Mouse (Mus musculus): ENCODE data around the gene Nfkbiz. TPM values are rescaled to one million over a fixed set of nuclear protein-coding genes. Genes with fewer than 3 reads are reported as not detected.

Nfkbiz gene
- total RNA-seq, 2 experiments from 2014 or later = 2.6 to 2.8 TPM

- intact Hi-C loops (cut with DNase I) = no loop called here
- no peak for DNase-seq (ENCODE audit: extremely low spot score in 1 of 2, low spot score in 2 of 2)
Observed at GRCm38 (mm10) chr16:55814686-55815085, 24.0 kb downstream of the Nfkbiz start.

DNA sequence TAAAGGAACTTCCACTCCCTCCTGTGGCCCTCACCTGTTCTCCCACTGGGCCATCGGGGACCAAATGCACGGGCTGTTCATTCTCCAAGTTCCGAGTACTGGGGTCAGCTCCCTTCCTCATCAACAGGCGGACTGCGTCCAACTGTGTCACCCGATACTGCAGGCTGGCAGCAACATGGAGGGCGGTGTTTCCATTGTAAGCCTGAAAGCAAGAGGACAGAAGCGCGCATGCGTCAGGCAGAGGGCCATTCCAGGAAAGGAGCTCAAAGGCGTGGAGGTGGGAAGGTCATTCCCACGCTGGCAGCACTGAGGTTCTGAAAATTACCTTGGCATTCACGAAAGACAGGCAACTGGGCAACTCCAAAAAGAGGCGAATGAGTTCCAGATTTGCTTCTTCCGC is 24.8 kb downstream of the Nfkbiz start:
- DNase-seq (ENCODE audit: extremely low spot score in 1 of 2, low spot score in 2 of 2) = no peak
- intact Hi-C loops (cut with DNase I) = no loop called here

- intact Hi-C loops (cut with DNase I) = no loop called here
- no peak for DNase-seq (ENCODE audit: extremely low spot score in 1 of 2, low spot score in 2 of 2)
Observed at GRCm38 (mm10) chr16:55811792-55812191, 26.9 kb downstream of the Nfkbiz start.

- intact Hi-C loops (cut with DNase I) = no loop called here
- no peak for DNase-seq (ENCODE audit: extremely low spot score in 1 of 2, low spot score in 2 of 2)
Observed at GRCm38 (mm10) chr16:55809779-55810514, 28.8 kb downstream of the Nfkbiz start.

GRCm38 (mm10) chr16:55809345-55809744 is 29.4 kb downstream of the Nfkbiz start:
- no peak for DNase-seq (ENCODE audit: extremely low spot score in 1 of 2, low spot score in 2 of 2)
- intact Hi-C loops (cut with DNase I) = no loop called here

- DNase-seq (ENCODE audit: extremely low spot score in 1 of 2, low spot score in 2 of 2) = no peak
- intact Hi-C loops (cut with DNase I) = no loop called here
Observed at GRCm38 (mm10) chr16:55807505-55807932, 31.2 kb downstream of the Nfkbiz start.

DNA sequence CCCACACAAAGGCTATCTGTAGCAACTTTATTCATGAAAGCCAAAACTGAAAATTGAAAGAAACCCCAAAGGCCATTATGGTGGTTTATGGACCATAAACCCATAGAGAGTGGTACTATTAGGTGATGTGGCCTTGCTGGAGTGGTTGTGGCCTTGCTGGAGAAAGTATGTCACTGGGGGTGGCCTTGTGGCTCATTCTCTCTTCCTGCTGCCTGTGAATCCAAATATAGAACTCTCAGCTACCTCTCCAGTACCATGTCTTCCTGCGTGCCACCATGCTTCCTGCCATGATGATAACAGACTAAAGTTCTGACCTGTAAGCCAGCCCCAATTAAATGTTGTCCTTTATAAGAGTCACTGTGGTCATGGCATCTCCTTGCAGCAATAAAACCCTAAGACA is 33.9 kb downstream of the Nfkbiz start:
- intact Hi-C loops (cut with DNase I) = no loop called here
- no peak for DNase-seq (ENCODE audit: extremely low spot score in 1 of 2, low spot score in 2 of 2)

GRCm38 (mm10) chr16:55801629-55802028 is 37.1 kb downstream of the Nfkbiz start:
- no peak for DNase-seq (ENCODE audit: extremely low spot score in 1 of 2, low spot score in 2 of 2)
- intact Hi-C loops (cut with DNase I) = no loop called here

DNA sequence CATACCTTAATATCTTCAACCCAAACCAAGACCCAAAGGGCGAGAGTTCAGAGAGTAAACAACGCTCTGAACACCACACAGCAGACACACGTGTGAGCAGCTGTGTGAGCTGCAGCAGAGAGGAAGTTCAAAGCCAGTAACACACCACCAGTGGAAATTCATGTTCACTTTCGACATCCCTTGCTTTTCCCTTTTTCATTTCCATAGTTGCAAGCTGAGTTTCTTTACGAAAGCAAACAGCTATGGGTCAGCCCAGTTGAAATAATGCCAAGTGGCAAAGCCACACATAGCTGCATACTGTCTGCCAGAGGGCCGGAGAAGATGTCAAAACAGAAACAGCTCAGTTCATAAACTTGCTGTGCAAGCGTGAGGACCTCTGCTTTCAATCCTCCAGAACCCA is 39.9 kb downstream of the Nfkbiz start:
- DNase-seq (ENCODE audit: extremely low spot score in 1 of 2, low spot score in 2 of 2) = no peak
- intact Hi-C loops (cut with DNase I) = no loop called here

DNA sequence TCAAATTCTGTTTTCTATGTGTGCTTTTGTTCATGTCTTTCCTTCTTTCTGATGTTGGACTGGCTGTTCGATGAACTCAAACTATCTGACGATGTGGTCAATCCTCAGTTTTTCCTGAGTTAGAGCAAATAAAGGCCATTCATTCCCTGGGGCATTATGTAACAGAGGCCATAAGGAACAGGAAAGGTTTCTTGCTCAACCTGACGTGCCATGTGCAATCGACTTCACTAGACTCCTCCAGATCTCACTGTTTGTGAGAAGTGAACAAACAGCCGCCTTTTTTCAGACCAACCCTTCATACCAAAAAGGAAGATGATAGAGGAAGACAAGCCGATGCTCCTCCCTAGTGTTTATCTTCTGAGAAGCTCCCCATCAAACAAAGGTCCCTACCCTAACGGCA is 48.4 kb downstream of the Nfkbiz start:
- no peak for DNase-seq (ENCODE audit: extremely low spot score in 1 of 2, low spot score in 2 of 2)
- intact Hi-C loops (cut with DNase I) = no loop called here

GRCm38 (mm10) chr16:55789291-55789690 is 49.4 kb downstream of the Nfkbiz start:
- no peak for DNase-seq (ENCODE audit: extremely low spot score in 1 of 2, low spot score in 2 of 2)
- intact Hi-C loops (cut with DNase I) = no loop called here

- no peak for DNase-seq (ENCODE audit: extremely low spot score in 1 of 2, low spot score in 2 of 2)
- intact Hi-C loops (cut with DNase I) = no loop called here
Observed at GRCm38 (mm10) chr16:55788671-55789070, 50.0 kb downstream of the Nfkbiz start.

GRCm38 (mm10) chr16:55787385-55788072 is 51.2 kb downstream of the Nfkbiz start:
- no peak for DNase-seq (ENCODE audit: extremely low spot score in 1 of 2, low spot score in 2 of 2)
- intact Hi-C loops (cut with DNase I) = no loop called here

- intact Hi-C loops (cut with DNase I) = no loop called here
Observed at GRCm38 (mm10) chr16:55784379-55784778, 54.3 kb downstream of the Nfkbiz start.

GRCm38 (mm10) chr16:55783923-55784322 is 54.8 kb downstream of the Nfkbiz start:
- intact Hi-C loops (cut with DNase I) = no loop called here
- no peak for DNase-seq (ENCODE audit: extremely low spot score in 1 of 2, low spot score in 2 of 2)

More at GRCm38 (mm10) chr16:55784379-55784778, 54.3 kb downstream of the Nfkbiz start:
- DNase-seq (ENCODE audit: extremely low spot score in 1 of 2, low spot score in 2 of 2) = no peak

GRCm38 (mm10) chr16:55782911-55783310 is 55.8 kb downstream of the Nfkbiz start:
- no peak for DNase-seq (ENCODE audit: extremely low spot score in 1 of 2, low spot score in 2 of 2)
- intact Hi-C loops (cut with DNase I) = no loop called here

- no peak for DNase-seq (ENCODE audit: extremely low spot score in 1 of 2, low spot score in 2 of 2)
- intact Hi-C loops (cut with DNase I) = no loop called here
Observed at GRCm38 (mm10) chr16:55781809-55782208, 56.9 kb downstream of the Nfkbiz start.

DNA sequence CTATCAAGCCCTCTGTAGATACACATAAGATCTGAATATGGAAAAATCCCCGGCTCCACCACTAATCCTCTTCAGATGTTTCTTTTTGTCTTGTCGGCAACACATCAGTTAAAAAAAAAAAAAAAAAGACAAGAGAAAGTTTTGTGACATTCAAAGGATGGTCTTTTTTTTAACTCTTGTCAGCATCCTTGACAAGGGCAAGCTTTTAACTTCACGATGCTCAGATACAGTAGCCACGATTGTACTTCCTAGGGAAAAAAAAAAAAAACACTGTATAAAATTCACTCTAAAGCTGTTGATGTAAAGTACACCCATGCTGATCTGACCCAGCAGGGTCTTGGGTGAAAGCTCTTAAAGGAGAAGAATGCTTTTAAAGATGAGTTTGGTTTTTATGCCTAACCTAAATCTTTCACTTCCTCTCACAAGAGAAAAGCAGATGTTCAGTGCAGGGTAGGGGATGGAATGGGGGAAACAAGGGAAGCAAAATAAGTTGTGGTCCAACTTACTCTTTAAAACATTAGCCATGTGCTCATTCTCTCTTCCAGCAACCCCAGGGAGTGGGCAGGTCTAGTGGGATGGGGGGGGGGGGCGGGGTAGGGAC is 57.6 kb downstream of the Nfkbiz start:
- DNase-seq (ENCODE audit: extremely low spot score in 1 of 2, low spot score in 2 of 2) = no peak

DNA sequence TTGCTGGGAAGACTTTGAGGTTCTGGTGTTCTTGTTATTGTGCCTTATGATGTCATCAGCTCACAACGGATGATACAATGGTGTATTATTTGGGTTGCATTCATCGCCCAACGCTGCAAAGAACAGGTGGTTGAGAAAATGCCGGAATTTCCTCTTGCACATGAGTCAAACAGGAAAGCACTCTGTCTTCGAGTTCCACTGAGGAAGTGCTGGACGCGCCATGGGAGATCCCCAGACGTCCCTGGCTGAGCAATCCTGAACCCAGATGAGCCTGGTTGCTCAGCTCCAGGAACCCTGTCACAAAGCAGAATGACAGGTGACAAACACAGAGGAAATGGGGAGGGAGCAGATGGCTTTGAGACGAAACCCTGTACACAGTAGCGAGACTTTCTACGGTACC is 62.4 kb downstream of the Nfkbiz start:
- DNase-seq (ENCODE audit: extremely low spot score in 1 of 2, low spot score in 2 of 2) = no peak
- intact Hi-C loops (cut with DNase I) = no loop called here

More for the DNA sequence above, 57.6 kb downstream of the Nfkbiz start:
- intact Hi-C loops (cut with DNase I) = no loop called here

GRCm38 (mm10) chr16:55770247-55770646 is 68.5 kb downstream of the Nfkbiz start:
- intact Hi-C loops (cut with DNase I) = no loop called here
- no peak for DNase-seq (ENCODE audit: extremely low spot score in 1 of 2, low spot score in 2 of 2)

All from left cerebral cortex, postnatal 10 days (tissue).